Mouse (Mus musculus): ENCODE data around the gene Mindy3.

The Mindy3 gene

DNA sequence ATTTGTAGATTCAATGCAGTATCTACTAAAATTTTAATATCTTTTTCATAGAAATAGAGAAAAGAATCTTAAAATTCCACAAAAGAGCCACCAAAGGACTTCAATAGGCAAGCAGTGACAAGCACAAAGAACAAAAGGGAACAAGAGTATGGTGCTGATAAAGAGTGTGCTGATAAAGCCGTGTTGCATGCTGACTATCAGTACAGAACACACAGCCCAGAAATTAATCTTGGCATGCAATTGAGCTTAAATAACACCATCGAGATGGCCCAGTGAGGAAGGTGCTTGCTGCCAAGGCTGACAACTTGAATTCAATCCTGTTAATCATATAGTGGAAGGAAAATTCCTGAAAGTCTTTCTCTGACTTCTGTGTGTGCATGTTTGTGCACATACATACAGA is 50.8 kb downstream of the Mindy3 start:
- DNase-seq (ENCODE audit: low spot score), result no peak

DNA sequence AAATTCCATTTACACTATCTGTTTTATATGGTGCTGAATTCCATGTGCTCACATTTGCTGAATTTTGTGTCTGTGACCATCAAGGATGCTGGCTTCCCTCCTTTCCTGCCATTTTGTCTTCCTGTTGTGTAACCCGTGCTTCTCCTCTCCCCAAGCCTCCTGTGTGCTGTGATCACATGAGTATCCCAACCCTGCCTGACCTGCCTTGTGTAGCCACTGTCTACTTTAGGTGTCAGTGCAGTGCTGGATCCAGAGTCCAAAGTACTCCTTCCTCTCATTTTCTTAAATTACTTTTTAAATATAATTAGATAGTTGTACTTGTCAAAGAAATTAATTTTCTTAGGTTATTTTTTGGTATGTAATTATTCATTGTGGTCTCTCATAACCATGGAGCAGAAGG is 51.3 kb downstream of the Mindy3 start:
- DNase-seq (ENCODE audit: low spot score), result no peak

DNA sequence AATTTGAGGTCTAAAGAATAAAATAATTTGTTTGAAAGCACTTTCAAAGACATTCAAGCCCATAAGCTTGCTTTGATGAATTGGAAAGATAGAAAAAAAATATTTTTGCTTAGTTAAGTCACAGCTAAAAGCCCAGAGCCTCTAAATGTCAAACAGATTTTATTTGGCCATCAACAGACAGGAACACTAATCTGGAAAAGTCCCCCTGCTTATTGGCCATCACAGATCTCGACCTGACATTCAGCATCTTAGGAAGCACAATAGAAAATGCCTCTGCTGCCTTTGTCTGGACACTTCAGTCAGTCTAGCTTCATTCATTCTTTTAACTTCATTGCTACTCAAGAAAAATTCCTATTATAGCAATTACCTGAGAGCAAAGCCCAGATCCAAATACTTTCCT is 58.0 kb downstream of the Mindy3 start:
- DNase-seq (ENCODE audit: low spot score), result no peak

DNA sequence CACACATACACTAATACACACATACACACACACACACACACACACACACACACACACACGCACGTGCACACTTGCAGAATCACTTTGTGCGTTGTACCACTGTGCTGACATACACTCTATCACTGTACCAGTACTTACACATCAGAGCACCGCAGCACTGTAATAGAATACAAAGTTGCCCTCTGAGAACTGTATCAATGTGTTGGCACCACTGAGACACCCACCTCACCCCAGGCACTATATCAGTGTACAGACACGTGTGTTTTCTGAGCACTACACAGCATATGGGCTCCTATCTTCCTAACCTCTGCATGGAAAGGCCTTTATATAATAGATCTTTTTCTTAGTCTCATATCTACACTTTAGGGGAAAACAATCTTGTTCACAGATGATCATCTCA is 64.4 kb downstream of the Mindy3 start:
- no peak for DNase-seq (ENCODE audit: low spot score)

DNA sequence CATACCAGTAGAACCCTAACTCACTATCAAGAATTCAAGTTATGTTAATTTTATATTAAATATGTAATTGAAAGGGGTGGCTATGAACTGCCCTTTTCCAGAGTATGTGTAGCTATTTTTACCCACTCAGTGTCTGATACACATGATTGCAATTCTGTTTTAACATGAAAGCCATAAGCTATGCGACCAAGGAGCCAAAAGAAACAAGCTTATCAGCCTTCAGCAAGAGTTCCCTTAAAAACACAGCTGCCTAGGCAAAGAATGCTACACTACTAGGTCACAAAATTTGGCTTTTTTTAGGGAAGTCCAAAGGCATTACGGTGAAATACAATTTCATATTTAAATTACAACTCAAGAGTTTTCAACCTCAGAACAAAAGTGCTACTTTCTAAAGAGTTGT is 70.4 kb downstream of the Mindy3 start:
- DNase-seq (ENCODE audit: low spot score), result no peak

DNA sequence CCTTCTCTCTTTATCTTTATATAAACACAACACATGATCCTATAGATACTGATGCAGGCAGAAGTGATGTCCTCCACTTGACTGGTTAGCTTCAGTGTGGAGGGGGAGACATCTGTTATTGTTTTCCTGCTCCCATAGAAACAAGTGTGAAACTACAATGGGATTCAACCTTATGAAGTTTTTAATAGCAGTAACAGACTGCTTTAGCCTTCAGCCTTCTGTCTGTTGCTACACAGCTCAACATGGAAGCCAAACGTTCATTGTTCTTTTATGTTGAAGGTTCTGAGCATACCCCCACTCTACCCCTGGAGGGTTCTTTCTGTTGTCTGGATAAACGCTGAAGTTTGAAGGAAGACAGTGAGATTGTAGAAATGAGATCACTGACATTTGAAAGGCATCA is 87.3 kb downstream of the Mindy3 start:
- no peak for DNase-seq (ENCODE audit: low spot score)

DNA sequence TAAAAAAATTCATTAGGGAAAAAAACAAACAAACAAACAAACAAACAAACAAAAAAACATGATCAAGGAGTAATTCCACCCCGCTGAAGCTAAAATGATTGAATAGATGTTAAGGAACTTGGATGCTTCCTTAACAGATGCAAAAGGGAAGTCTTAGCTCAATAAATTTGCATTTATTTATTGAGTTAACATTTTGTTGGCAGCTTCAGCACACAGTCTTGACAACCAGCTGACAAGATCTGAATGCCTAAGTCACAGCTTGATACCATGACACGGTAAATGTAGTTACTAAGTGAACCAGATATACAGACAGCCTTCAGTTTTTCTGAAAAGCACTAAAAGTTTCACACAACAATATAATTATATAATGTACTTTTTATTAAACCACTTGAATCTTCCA is 89.7 kb downstream of the Mindy3 start:
- no peak for DNase-seq (ENCODE audit: low spot score)

DNA sequence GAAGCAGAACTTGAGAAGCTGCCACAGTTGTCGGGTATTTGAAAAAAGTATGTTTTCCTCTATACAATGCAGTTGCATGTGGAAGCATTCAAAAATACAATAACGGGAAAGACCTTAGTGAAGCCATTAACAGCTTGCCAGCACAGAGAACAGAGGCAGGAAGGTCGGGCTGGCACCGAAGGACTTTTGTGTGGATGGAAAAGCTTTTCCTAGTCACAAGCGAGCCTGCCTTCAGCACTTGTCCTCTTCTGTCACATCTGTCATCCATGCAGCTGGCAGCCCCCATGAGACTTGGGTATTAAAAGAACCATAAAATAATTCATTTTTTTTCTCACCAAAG is 90.2 kb downstream of the Mindy3 start:
- no peak for DNase-seq (ENCODE audit: low spot score)

DNA sequence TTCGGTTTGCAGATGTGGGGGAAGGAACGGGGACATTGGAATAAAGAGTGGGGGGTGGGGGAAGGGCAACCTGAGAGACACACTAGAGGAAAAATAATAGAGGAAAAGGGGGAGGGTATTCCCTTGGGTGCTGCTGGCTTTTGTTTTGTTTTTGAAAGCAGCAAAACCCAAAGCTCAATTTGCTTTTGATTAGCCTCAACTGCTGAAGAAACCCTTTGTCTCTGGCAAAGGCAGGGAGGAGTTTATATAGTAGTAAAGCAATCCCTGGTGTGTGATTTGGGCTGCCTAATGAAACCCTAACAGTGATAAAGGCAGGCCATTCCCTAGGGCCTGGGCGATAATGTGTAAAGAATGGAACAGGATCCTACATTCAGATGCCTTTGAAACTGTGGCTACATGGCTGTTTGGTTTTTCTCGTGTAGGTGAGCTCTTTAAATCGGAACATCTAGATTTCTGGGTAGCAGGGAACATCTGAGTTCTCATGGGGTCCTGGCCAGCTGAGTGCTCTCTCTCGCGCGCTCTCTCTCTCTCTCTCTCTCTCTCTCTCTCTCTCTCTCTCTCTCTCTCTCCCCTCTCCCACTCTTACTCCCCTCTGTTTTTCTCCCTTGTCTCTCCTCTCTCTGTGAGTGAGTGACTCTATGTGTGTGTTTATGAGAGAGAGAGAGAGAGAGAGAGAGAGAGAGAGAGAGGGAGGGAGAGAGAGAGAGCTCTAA is 90.8 kb downstream of the Mindy3 start:
- no peak for DNase-seq (ENCODE audit: low spot score)

DNA sequence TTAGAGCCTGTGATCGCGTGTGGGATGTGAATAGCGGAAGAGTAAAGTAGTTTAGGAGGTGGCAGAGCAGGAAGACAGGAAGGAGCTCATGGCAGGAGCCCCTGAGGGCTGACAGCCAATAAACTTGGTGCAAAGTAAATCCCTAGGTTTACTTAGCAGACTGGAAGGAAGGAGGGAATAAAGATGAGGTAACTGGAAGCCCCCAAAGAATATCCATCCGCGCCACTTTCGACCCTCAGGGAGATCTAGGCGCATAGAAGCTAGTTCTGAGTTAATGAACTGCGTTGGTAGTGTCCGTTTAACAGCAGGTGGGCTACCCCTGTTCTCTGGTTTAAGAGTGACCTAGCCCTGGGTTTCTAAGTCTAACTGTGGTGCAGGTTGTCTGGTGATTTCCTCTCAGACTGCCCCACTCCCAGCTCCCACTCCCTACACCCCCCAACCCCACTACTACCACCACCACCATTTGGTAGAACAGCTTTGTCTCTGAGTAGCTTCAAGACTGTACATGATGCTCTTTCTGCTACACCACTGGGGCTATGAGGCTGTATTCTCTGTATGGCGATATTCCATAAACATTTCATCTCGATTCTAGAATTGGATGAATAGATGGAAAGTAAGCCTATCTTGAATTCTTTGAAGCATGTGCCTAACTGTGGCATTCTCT is 91.4 kb downstream of the Mindy3 start:
- DNase-seq (ENCODE audit: low spot score), result no peak

DNA sequence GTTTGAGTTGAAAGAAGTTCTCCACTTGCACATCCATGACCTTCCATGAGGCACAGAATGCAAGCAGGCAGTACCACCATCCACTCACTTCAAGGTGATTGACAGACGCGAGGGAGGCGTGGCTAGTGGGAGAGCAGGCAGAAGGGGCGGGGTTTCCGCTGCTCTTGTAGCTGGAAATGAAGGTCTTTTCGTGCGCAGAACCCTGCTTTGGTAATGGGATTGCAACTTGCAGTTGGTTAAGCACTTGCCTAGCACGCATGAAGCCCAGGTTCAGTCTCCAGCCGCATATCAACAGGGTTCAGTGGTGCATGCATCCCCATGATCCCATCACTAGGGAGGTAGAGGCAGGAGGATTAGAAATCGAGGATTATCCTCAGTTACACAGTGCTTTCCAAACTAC is 92.1 kb downstream of the Mindy3 start:
- DNase-seq (ENCODE audit: low spot score), result no peak

DNA sequence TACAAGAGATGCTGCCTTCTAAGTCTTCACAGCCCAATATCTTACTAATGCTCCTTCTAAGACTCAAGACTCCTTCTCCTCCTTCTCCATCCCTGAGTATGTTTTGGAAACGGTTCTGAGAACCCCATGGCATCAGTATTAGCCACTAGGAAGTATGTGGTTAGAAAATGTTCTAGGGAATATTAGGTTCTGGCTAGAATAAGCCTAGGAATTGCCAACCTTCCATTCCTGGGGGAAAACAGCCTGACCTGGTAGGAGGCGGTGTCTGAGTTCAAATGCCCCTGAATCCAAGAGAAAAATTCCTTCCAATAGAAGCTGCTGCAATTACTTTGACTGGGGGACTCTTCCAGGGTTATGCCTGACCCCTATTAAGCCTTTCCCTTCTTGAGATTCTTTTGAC is 93.4 kb downstream of the Mindy3 start:
- no peak for DNase-seq (ENCODE audit: low spot score)

DNA sequence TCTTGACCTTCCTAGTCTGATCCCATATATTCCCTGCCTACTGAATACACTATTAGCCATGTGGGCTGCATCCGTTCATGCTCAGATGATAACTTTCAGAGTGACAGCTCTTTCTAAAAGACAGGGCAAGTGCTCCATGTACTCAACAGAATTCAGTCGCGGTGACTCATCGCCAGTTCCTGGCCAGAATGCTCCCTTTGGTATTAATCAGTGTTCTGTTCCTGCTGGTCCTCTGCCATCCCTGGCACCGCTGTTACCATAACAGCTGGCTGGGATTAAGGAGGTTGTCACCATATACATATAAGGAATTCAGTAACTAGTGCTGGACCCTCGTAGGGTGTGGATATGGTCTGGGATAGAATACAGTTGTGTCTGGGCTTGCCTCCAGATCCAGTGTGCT is 93.9 kb downstream of the Mindy3 start:
- no peak for DNase-seq (ENCODE audit: low spot score)

DNA sequence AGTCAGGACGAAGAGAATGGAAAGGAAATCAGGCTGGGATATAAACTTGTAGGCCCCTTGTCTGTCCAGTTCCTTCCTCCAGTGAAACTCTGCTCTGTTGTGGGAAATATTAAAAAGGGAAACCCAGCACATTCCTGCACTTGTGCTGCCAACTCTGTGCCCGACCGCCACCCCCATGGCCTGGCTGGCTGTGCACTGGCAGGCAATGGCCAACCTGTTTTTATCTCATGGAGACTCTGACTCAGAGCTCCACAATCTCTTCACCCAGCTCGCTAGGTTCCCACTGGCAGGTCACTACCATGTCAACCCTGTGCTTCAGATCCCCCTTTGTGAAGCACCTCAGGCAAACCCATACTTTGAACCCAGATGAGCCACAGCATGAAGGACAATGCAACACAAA is 98.4 kb downstream of the Mindy3 start:
- DNase-seq (ENCODE audit: low spot score), result no peak

DNA sequence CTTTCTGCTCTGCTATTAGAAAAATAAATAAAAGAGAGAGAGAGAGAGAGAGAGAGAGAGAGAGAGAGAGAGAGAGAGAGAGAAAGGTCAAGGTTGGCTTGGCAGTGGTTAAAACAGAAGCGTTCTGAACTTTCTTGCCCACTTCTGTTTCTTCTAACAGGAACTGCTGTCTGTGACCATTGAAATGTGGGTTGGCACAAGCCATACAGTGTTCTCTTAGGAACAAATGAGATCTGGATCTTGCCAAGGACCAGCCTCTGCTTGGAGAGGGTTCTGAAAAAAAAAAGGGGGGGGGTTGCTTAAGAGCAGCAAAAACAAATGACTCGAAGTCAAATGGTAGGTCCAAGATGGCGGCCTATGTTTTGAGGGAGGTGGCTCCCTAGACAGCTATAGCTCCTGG is 100.6 kb downstream of the Mindy3 start:
- no peak for DNase-seq (ENCODE audit: low spot score)

DNA sequence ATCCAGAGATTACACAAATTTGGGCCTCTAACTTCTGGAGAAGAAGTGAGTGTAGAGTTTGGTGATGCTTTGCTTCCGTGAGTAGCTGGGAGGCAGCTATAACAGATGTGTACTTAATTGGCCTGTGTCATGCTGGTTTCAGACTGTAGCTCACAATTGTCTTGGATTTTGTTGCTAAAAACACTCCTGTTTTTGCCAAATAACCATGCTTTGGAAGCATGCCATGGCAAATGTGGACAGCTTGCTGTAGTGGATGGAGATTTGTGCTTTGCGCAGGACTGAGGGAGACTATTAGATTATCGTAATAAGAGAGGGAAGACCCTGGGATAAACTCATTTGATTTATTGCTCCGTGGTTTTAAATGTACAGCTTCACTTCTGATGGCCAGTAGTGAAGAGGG is 101.2 kb downstream of the Mindy3 start:
- no peak for DNase-seq (ENCODE audit: low spot score)

DNA sequence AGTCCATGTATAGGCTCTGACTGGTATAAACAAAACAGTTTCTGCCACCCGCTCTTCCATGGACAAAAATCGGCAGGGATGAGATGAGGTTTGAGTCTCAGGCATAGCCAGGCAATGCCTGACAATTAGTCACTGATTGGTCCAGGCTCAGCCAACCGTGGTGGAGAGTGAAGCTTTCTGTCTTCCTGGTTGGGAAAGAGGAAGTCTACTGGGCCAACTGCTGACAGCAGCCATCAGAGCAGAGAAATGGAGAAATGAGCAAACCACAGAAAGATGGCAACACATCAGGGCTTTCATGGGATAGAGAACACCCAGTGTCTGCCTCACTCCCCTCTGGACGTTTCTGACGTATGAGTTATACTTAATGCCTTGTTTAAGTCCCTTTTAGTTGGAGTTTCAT is 101.9 kb downstream of the Mindy3 start:
- no peak for DNase-seq (ENCODE audit: low spot score)

DNA sequence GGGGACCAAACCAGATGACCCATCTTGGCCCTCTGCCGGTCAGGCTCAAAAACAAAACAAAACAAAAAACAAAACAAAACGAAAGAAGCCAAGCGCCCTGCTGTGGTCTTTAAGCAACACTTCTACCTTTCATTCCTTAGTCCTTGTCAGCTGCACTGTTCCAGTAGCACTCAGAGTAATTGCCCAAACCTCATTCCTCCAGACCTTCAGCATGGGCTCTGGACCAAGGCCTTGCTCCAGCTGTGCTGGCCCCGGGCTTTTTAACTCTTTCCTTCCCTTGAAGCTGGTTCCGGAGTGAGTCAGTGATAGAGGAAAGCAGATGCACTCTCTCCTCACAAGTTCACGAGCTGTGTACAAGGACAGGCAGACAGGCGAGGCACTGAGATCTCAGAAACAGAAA is 102.9 kb downstream of the Mindy3 start:
- DNase-seq (ENCODE audit: low spot score), result peak; percentile 38

DNA sequence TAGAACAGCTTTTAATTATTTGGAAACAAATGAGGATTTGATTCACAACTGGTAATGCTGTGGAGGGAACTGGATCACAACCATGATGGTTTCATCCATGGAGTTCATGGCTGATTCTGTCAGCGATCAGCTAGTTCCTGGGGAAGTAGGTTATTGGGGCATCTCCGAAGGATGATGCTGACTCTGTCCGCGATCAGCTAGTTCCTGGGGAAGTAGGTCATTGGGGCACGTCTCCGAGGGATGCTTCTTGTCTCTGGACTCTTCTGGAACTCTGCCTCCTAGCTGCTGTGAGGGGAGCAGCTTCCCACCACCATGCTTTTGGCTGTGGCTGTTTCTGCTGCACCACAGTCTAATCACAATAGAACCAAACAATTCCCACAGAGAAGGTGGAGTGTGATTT is 105.2 kb downstream of the Mindy3 start:
- DNase-seq (ENCODE audit: low spot score), result no peak

DNA sequence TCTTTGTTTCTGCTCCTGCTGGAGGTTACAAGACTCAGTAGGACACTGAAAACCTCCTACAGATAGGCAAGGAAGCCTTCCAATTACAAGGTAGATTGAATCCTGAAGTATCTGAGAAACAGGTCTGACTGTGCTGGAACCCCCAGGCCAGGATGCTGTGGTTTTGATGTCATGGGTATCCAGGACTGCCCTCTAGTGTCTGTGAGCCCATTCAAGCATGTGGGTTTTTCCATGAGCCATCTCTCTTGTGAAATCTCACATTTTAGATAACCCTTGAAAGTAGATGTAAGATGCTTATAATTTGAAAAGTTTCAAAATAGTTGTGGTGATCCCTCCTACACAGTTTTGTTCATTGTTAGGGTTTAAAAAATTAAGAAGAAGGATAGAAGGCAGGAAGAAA is 110.8 kb downstream of the Mindy3 start:
- DNase-seq (ENCODE audit: low spot score), result no peak

DNA sequence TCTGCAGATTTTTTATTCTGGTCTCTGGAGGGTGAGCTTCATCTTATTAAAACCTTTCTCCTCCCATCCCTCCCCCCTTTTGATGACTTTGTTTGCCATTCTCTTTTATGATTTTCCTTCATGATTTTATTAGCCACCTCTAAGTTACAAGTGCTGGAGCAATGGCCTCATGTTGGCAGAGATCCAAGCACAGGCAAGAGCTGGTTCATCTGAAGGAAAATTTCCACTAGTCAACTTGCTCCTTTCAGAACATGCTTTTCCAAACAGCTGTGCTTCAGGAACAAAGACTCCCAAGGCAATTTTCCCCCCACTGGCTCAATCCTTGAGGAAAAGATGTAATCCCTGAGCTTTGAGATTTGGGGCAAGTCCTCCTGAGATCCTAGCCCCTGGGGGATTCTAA is 112.0 kb downstream of the Mindy3 start:
- no peak for DNase-seq (ENCODE audit: low spot score)

DNA sequence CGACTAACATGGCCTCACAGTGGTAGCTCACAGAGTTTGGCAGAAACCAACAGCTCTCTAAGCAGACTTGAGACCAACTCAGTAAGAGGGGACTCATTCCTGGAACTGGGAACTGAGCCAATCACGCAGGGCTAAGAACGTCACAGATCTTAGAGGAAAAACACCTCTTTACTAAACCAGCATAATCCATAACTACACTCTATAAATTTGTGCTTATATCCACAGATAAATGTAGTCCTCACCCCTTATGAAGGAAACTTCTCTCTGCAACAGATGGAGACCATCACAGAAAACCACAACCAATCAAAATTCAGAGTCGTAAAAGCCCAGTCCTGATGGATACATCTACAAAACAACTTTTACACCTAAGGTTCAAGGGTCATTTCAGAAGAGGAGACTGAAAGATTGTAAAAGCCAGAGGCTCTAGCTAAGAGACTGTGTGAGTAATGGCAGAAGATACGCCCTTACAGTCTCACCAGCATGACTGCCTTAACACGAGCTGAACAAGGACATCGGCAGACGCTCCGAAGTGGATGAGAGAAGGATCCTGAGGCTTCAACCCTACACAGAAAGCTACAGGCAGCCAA is 114.1 kb downstream of the Mindy3 start:
- DNase-seq (ENCODE audit: low spot score), result no peak

DNA sequence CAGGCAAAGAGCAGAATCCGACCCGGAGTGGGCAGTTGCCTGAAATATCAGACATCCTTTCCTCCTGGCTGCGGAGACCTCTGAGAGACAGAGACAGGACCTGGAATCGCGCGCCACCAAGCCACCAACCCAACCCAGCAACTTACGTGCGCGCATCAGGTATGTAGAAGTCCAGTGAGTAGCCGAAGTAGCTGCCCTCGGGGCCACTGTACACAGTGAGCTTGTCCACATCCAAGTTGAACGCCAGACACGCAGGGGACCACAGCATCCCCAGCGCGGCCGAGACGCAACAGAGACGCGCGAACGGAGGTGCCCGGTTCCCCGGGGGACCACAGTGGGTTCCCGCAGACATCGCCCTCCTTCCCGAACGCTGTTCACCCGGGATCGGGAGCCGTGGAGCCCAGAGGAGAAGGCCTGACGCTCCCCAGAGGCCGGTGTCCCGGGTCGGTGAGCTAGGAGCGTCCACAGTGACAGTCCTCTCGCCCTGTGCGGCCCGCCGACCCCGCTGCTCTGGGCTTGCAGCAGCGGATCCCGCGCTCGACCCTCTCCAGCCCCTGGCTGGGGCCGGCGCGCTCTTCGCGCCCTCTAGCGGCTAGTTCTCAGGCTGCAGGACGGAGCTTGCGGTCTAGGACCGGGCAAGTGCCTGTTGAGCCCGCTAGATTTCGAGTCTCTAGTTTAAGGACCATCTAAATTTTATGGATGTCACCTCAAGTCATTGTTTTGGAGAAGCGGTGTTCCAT is 117.7 kb downstream of the Mindy3 start, which contains the start of gene Itga8:
Itga8 (minus strand) TSS at position 492 of the 740 bp plus-strand sequence.
- DNase-seq (ENCODE audit: low spot score), result peak; percentile 84

Data from ovary, postnatal 14 days (tissue).